Mouse (Mus musculus) lung, adult 2 months (tissue): ENCODE results near the gene Ngrn. TPM values are rescaled to one million over a fixed set of nuclear protein-coding genes. Genes with fewer than 3 reads are reported as not detected.

Experiments used
- DNase-seq: peaks from one replicate; pipeline ENCODE4 v3.0.0; 2022
- H3K4me1 ChIP-seq: fragments of 200-500 bp; 2 replicates; pipeline ENCODE4 v1.6.1; 2011; ENCODE audit warnings: low read length; ENCODE audit not compliant: control insufficient read depth, insufficient read depth
- H3K4me3 ChIP-seq: fragments of 200-500 bp; replicated peaks from 2 replicates; pipeline ENCODE3; 2011; ENCODE audit warnings: low read depth, mild to moderate bottlenecking, control low read depth, low read length; ENCODE audit errors: extremely low read depth
- CTCF ChIP-seq: fragments of 200-500 bp; IDR thresholded peaks from 2 replicates; pipeline ENCODE4 v1.5.1; 2011; ENCODE audit warnings: mild to moderate bottlenecking, low read length, control low read depth; ENCODE audit not compliant: insufficient read depth
- POLR2A ChIP-seq: fragments of 200-500 bp; IDR thresholded peaks from 2 replicates; pipeline ENCODE4 v1.6.1; 2011; ENCODE audit warnings: low read depth, mild to moderate bottlenecking, control low read depth, low read length, borderline replicate concordance; ENCODE audit errors: extremely low read depth
- whole genome bisulfite sequencing: fragments of 180-500 bp; shearing (Covaris S2); methylation state at CpG from one replicate; pipeline ENCODE4 v1.1.7; 2018; 5-methylcytosine and 5-hydroxymethylcytosine counted together
- polyA plus RNA-seq: library from polyadenylated mRNA; depleted of rRNA; stranded (reverse); fragments of >200 nt; gene quantifications from 2 replicates; pipeline ENCODE4 v1.2.3, GENCODE M21; 2012

Ngrn gene
- polyA plus RNA-seq, 1 experiment = 26.2 TPM

DNA sequence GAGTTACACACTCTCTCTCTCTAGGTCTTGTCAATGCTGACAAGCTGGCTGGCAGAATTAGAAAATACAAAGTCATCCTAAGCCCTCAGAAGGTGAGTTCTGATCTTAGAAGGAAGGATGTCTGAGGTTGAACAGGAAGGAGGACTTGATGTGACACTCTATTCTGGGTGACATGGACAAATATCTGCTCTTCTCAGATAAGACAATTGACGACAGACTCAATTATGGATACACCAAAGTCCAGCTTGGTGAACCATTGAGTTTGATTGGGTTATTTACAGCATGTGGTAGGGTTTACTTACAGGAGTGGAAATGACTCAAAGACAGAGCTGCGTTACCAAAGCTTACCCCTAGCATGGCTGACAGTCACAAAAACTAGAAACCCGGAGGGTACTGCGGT, 15.4 kb downstream of the Ngrn start:
- TF ChIP-seq CTCF = no peak
- no peak for TF ChIP-seq POLR2A
- WGBS = 92% methylated on average over 4 of the region's 4 CpGs
- Histone ChIP-seq H3K4me1 (peaks cover 3% of the 10 kb centered on the region; the same call in 1 of the 2 replicates), H3K4me3 (no peak overlapping the region)
- DNase-seq = no peak

DNA sequence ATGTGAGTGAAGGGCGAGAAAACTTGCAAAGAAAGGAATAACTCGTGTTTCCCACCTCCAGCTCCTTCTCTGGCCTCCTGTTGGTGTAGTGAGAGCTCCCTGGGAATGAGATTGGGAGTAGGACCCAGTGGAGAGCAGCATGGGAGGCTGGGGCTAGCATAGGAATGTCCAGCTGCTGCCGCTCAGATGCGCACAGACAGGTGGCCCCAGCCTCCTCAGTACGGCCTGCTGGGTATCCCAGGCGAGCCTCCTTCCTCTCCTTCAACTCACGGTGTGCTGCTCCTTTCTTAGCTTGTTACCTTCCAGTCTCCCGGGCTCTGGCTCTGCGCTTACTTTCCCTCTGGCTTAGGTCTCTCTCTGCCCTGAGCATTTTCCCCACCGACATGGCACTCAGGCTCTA, 19.0 kb downstream of the Ngrn start:
- no peak overlapping the region for H3K4me3 ChIP-seq
- no peak for DNase-seq
- TF ChIP-seq POLR2A = no peak
- TF ChIP-seq CTCF = no peak
- H3K4me1 ChIP-seq = no peaks in the 10 kb centered on the region
- WGBS = 82% methylated on average over 10 of the region's 10 CpGs

DNA sequence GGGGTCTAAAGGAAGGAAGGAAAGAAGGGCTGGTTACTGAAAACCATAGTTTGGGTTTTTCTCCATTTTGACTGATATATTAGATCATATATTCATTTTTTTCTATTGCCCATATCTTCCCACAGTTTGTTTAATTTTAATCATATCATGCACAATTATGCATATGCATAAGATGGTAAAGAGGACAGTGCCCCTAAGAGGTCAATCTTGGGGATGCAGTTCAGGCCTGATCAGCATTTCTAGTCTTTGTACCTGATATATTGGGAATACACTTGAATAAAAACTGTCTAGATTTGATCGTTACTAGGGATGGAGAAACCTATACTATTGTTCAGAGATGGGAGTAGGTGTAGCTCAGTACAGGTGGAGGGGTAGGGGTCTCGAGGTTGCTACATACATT, 20.0 kb downstream of the Ngrn start:
- WGBS = 92% methylated on average over 2 of the region's 2 CpGs
- TF ChIP-seq POLR2A (no peak), CTCF (no peak)
- no peaks in the 10 kb centered on the region for H3K4me1 ChIP-seq
- DNase-seq = no peak
- H3K4me3 ChIP-seq = no peak overlapping the region

DNA sequence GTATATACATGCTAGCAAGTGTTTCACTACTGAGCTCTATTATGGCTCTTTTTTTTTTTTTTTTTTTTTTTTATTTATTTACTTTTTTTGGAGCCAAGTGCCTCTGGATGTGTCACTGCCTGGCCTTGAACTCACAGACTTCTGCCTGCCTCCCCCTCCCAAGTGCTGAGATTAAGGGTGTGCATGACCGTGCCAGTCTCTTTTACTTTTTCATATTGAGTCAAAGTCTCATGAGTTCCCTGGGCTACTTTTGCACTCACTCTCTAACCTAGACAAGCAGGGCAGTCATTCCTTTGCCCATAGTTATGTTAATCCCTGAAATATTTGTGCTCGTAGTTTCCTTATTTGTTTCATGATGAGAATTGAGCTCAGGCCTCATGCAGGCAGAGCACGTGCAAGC, 20.6 kb downstream of the Ngrn start:
- no peak overlapping the region for H3K4me3 ChIP-seq
- H3K4me1 ChIP-seq = no peaks in the 10 kb centered on the region
- TF ChIP-seq POLR2A = no peak
- TF ChIP-seq CTCF = no peak
- 91% methylated on average over 3 of the region's 3 CpGs for WGBS
- DNase-seq = no peak

DNA sequence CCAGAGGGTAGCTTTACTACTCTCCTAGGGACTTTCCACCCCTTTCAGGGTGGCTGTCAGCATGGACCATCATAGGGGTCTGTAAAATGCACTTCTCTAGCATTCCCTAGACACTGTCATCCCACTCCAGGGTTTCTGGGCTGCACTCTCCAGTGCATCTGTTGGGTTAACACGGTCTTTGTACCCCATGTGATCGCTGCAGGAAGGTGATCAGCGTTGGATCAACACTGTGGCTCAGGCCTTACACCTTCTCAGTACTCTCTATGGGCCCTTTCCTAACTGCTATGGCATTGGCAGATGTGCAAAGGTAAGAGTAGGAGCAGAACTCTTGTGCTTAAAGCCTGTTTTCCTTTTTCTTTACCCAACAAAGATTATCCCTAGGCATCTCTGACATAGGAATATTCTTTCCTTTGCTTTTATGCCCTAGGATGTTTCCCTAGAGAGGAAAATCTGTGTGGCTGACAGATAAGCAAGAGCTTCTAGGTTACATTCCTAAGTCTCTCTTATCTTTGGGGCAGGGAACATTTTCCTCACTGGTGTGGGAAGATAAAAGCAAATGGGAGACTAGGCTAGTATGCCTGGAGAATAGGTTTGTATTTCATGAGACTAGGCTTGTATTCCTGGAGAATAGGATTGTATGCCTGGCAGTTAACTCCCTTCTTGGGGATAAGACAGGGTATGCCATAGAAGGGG, 22.4 kb downstream of the Ngrn start:
- Histone ChIP-seq H3K4me3 (no peak overlapping the region), H3K4me1 (no peaks in the 10 kb centered on the region)
- no peak for DNase-seq
- 82% methylated on average over 3 of the region's 3 CpGs for WGBS
- TF ChIP-seq CTCF (no peak), POLR2A (no peak)

DNA sequence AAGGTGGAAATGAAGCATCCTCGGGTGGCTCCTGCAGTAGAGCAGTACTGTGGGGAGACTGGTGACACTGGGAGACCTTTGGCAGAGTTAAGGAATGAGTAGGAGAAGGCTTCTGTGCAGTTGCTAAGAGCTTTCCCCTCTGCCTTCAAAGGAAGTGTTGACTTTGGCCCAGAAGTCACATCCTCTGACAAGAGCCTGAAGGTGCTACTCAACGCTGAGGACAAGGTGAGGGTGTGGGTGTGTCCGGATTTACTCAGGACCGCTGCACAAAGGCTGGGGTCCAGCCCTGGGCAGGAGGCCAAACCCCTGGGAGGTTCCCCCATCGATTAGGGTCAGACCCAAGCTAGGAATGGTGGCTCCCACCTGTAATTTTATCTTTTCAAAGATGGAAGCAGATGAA, 23.4 kb downstream of the Ngrn start:
- TF ChIP-seq CTCF = no peak
- no peak for TF ChIP-seq POLR2A
- 63% methylated on average over 5 of the region's 5 CpGs for WGBS
- Histone ChIP-seq H3K4me1 (no peaks in the 10 kb centered on the region), H3K4me3 (no peak overlapping the region)
- DNase-seq = peak; percentile 37

DNA sequence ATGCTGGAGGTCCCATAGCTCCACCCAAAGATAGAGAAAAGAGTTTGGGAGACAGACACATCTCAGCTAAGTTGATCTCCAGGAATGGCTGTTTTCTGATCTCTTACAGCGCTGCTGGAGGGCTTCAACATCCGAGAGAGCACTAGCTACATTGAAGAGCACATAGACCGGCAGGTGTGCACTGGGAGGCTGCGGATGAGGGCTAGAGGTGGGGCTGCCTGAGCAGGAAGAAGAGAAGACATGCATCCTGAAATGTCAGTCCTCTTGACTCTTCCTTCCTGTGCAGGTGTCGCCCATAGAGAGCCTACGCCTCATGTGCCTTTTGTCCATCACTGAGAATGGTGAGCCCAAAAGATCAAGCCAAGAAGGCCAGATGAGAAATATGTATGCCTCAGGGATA, 24.7 kb downstream of the Ngrn start:
- WGBS = 83% methylated on average over 6 of the region's 6 CpGs
- TF ChIP-seq POLR2A (no peak), CTCF (no peak)

DNA sequence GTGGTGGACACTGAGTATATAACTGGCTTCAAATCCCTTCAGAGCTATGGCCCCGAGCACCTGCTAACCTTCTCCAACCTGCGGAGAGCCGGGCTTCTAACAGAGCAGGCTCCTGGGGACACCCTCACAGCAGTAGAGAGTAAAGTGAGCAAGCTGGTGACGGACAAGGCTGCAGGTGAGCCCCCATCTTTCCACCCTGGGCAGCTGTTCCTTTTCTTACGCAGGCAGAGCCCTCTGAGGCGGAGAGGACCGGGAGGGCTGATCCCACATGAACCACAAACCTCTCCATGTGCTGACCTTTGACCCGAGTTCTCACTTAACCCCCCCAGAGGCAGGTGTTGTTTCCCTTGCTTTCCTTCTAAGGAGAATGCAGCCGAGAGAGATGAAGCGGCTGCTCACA, 26.7 kb downstream of the Ngrn start:
- Histone ChIP-seq H3K4me3 (no peak overlapping the region), H3K4me1 (no peaks in the 10 kb centered on the region)
- TF ChIP-seq CTCF (no peak), POLR2A (no peak)
- no peak for DNase-seq
- WGBS = 76% methylated on average over 10 of the region's 10 CpGs

More for the DNA sequence above, 24.7 kb downstream of the Ngrn start:
- DNase-seq = no peak
- no peak overlapping the region for H3K4me3 ChIP-seq
- no peaks in the 10 kb centered on the region for H3K4me1 ChIP-seq

GRCm38 (mm10) chr7:80294062-80294763, 33.2 kb downstream of the Ngrn start, which contains the start of gene Prc1:
TSS of gene Prc1 (plus strand) at chr7:80294450.
- H3K4me3 ChIP-seq = peak within 1 kb of the TSS; percentile 92
- TF ChIP-seq CTCF = no peak
- TF ChIP-seq POLR2A = peak; percentile 48; the same call in 1 of the 2 replicates
- peaks cover 2% of the 10 kb centered on the region for H3K4me1 ChIP-seq
- peak; percentile 99 for DNase-seq
- WGBS = under 1% methylated on average over 52 of the region's 52 CpGs
